Mouse (Mus musculus): ENCODE measurements around the gene Amn. TPM values are rescaled to one million over a fixed set of nuclear protein-coding genes. Genes with fewer than 3 reads are reported as not detected.

Gene Amn
- polyA plus RNA-seq, 1 experiment from 2014 or later: 1.2 TPM

Other genes starting within 250 kb of the Amn start
- 7.9 and 8.5 TPM in 2 replicates for gene Rcor1, start 231.7 kb upstream of the Amn start, polyA plus RNA-seq (2016; fragmentation: Nextera tagmentation; extraction: Ambion mirVana)
- gene Traf3, start 104.7 kb upstream of the Amn start, polyA plus RNA-seq (2016; fragmentation: Nextera tagmentation; extraction: Ambion mirVana): 20.3 and 22.8 TPM in 2 replicates
- gene 4930595D18Rik, start 86.6 kb upstream of the Amn start, polyA plus RNA-seq (2016; fragmentation: Nextera tagmentation; extraction: Ambion mirVana): not detected in 2 replicates
- 41.7 and 44.9 TPM in 2 replicates for gene Cdc42bpb, start 106.6 kb downstream of the Amn start, polyA plus RNA-seq (2016; fragmentation: Nextera tagmentation; extraction: Ambion mirVana)
- gene Lbhd2, start 135.7 kb downstream of the Amn start, polyA plus RNA-seq (2016; fragmentation: Nextera tagmentation; extraction: Ambion mirVana): 0.42 and 0.51 TPM in 2 replicates
- 3.0 and 3.3 TPM in 2 replicates for gene Exoc3l4, start 145.9 kb downstream of the Amn start, polyA plus RNA-seq (2016; fragmentation: Nextera tagmentation; extraction: Ambion mirVana)
- gene Tnfaip2, start 171.4 kb downstream of the Amn start, polyA plus RNA-seq (2016; fragmentation: Nextera tagmentation; extraction: Ambion mirVana): 1.9 and 3.3 TPM in 2 replicates
- 2.5 and 4.1 TPM in 2 replicates for gene Gm266, start 214.7 kb downstream of the Amn start, polyA plus RNA-seq (2016; fragmentation: Nextera tagmentation; extraction: Ambion mirVana)

Measured in neural tube, embryonic 12.5 days (tissue).